Mouse (Mus musculus): Measurements from ENCODE around the gene Syt8. TPM values are rescaled to one million over a fixed set of nuclear protein-coding genes. Genes with fewer than 3 reads are reported as not detected.
"Not testable (repeated sequence)": the region's sequence is repeated elsewhere in the genome, so short reads cannot be mapped to it uniquely, and the experiment has no call there.

The Syt8 gene
- total RNA-seq (2021): not detected

- DNase-seq (ENCODE audit: extremely low spot score in 1 of 2, low spot score in 1 of 2): no peak
These were observed at the start of gene Syt8 for GRCm38 (mm10) chr7:142434137-142434865. Gene Syt8 (plus strand): TSS chr7:142434850.

- DNase-seq (ENCODE audit: extremely low spot score in 1 of 2, low spot score in 1 of 2): no peak
These were observed 48.8 kb upstream of the Syt8 start for GRCm38 (mm10) chr7:142385742-142386403.

- DNase-seq (ENCODE audit: extremely low spot score in 1 of 2, low spot score in 1 of 2): no peak
These were observed 47.9 kb upstream of the Syt8 start for GRCm38 (mm10) chr7:142386621-142387201.

- peak; percentile 86 to 90 for DNase-seq (ENCODE audit: extremely low spot score in 1 of 2, low spot score in 1 of 2)
These were observed 47.1 kb upstream of the Syt8 start, which contains the start of gene Ctsd for GRCm38 (mm10) chr7:142387419-142388148. Gene Ctsd (minus strand): TSS chr7:142388038.

- no peak for DNase-seq (ENCODE audit: extremely low spot score in 1 of 2, low spot score in 1 of 2)
These were observed 46.5 kb upstream of the Syt8 start for GRCm38 (mm10) chr7:142388198-142388597.

- no peak for DNase-seq (ENCODE audit: extremely low spot score in 1 of 2, low spot score in 1 of 2)
These were observed 45.9 kb upstream of the Syt8 start for GRCm38 (mm10) chr7:142388740-142389139.

GRCm38 (mm10) chr7:142389961-142390650, 44.5 kb upstream of the Syt8 start:
- DNase-seq (ENCODE audit: extremely low spot score in 1 of 2, low spot score in 1 of 2): no peak

- no peak for DNase-seq (ENCODE audit: extremely low spot score in 1 of 2, low spot score in 1 of 2)
These were observed 43.5 kb upstream of the Syt8 start for GRCm38 (mm10) chr7:142391108-142391507.

- no peak for DNase-seq (ENCODE audit: extremely low spot score in 1 of 2, low spot score in 1 of 2)
These were observed 43.0 kb upstream of the Syt8 start for GRCm38 (mm10) chr7:142391609-142392008.

- DNase-seq (ENCODE audit: extremely low spot score in 1 of 2, low spot score in 1 of 2): no peak
These were observed 41.5 kb upstream of the Syt8 start for GRCm38 (mm10) chr7:142393191-142393590.

GRCm38 (mm10) chr7:142394261-142395190, 40.1 kb upstream of the Syt8 start:
- no peak for DNase-seq (ENCODE audit: extremely low spot score in 1 of 2, low spot score in 1 of 2)

- DNase-seq (ENCODE audit: extremely low spot score in 1 of 2, low spot score in 1 of 2): no peak
These were observed 39.2 kb upstream of the Syt8 start for GRCm38 (mm10) chr7:142395472-142395871.

- DNase-seq (ENCODE audit: extremely low spot score in 1 of 2, low spot score in 1 of 2): no peak
These were observed 38.0 kb upstream of the Syt8 start for GRCm38 (mm10) chr7:142396611-142397010.

- DNase-seq (ENCODE audit: extremely low spot score in 1 of 2, low spot score in 1 of 2): no peak
These were observed 36.6 kb upstream of the Syt8 start for GRCm38 (mm10) chr7:142398052-142398451.

- no peak for DNase-seq (ENCODE audit: extremely low spot score in 1 of 2, low spot score in 1 of 2)
These were observed 35.4 kb upstream of the Syt8 start for GRCm38 (mm10) chr7:142399250-142399649.

GRCm38 (mm10) chr7:142400112-142400749, 34.4 kb upstream of the Syt8 start:
- DNase-seq (ENCODE audit: extremely low spot score in 1 of 2, low spot score in 1 of 2): no peak

GRCm38 (mm10) chr7:142400750-142401142, 33.9 kb upstream of the Syt8 start:
- no peak for DNase-seq (ENCODE audit: extremely low spot score in 1 of 2, low spot score in 1 of 2)

GRCm38 (mm10) chr7:142403591-142403990, 31.1 kb upstream of the Syt8 start:
- DNase-seq (ENCODE audit: extremely low spot score in 1 of 2, low spot score in 1 of 2): no peak

GRCm38 (mm10) chr7:142405134-142405533, 29.5 kb upstream of the Syt8 start:
- not testable (repeated sequence) for DNase-seq (ENCODE audit: extremely low spot score in 1 of 2, low spot score in 1 of 2)
